Mouse (Mus musculus) effector memory CD4-positive, alpha-beta T cell, adult 5 months (primary cell): Measurements from ENCODE around the gene Zfp534. TPM values are rescaled to one million over a fixed set of nuclear protein-coding genes. Genes with fewer than 3 reads are reported as not detected.

Experiments
- polyA plus RNA-seq: library from polyadenylated mRNA; unstranded; fragments of 100-300 nt; shearing (Covaris generic); gene quantifications from one replicate; pipeline ENCODE4 v1.2.1, GENCODE M21; 2017

Zfp534 gene
- not detected for polyA plus RNA-seq

DNA sequence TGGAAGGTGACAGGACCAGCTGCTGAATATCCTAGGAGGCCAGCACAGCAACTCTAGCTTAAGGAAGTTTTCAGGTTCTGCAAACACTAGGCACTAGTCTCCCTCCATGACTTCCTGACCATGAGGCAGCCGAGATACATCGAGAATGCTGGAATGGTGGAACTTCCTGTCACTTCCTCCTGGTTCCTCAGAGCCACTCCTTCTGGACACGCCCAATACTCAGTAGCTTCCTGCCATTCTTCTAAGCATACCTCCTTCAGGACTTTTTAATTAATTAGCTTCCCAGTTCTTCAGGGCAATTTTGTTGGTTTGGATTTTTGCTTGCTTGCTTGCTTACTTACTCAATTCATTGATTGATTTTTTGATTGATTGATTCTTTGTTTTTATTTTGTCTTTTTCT is at the start of gene Zfp534:
Gene Zfp534 (minus strand): TSS at position 101 of the 400 bp plus-strand sequence.

GRCm38 (mm10) chr4:147642413-147642812 is 59.9 kb downstream of the Zfp534 start, which contains the start of gene Zfp979:
Gene Zfp979, minus strand, starts transcription at chr4:147642513.

Other genes with a start within 250 kb of the Zfp534 start
- not detected for gene Zfp982, start 210.1 kb downstream of the Zfp534 start, polyA plus RNA-seq
- 0.79 TPM for gene Gm16503, start 162.3 kb downstream of the Zfp534 start, polyA plus RNA-seq
- 0.71 TPM for gene Zfp985, start 149.3 kb downstream of the Zfp534 start, polyA plus RNA-seq
- 0.42 TPM for gene Zfp979, start 60.0 kb downstream of the Zfp534 start, polyA plus RNA-seq
- gene Zfp984, start 107.2 kb upstream of the Zfp534 start, polyA plus RNA-seq = 12.6 TPM
- 4.6 TPM for gene Zfp933, start 145.8 kb upstream of the Zfp534 start, polyA plus RNA-seq
- 70.6 TPM for gene Miip, start 166.3 kb upstream of the Zfp534 start, polyA plus RNA-seq
- 4.5 TPM for gene Fv1, start 166.4 kb upstream of the Zfp534 start, polyA plus RNA-seq
- gene Mfn2, start 202.2 kb upstream of the Zfp534 start, polyA plus RNA-seq = 30.7 TPM
- gene Plod1, start 234.2 kb upstream of the Zfp534 start, polyA plus RNA-seq = 4.0 TPM
- gene 2510039O18Rik, start 238.3 kb upstream of the Zfp534 start, polyA plus RNA-seq = 81.7 TPM